Mouse (Mus musculus) heart, postnatal 0 days (tissue): ENCODE measurements around the gene Abcf1.

Source experiments
- CTCF ChIP-seq: IDR thresholded peaks from 2 replicates; pipeline ENCODE4 v1.5.1; 2016; ENCODE audit warnings: antibody characterized with exemption, control low read depth, low read depth
- EP300 ChIP-seq: IDR thresholded peaks from 2 replicates; pipeline ENCODE4 v1.6.1; 2016; ENCODE audit warnings: antibody characterized with exemption, low read depth

DNA sequence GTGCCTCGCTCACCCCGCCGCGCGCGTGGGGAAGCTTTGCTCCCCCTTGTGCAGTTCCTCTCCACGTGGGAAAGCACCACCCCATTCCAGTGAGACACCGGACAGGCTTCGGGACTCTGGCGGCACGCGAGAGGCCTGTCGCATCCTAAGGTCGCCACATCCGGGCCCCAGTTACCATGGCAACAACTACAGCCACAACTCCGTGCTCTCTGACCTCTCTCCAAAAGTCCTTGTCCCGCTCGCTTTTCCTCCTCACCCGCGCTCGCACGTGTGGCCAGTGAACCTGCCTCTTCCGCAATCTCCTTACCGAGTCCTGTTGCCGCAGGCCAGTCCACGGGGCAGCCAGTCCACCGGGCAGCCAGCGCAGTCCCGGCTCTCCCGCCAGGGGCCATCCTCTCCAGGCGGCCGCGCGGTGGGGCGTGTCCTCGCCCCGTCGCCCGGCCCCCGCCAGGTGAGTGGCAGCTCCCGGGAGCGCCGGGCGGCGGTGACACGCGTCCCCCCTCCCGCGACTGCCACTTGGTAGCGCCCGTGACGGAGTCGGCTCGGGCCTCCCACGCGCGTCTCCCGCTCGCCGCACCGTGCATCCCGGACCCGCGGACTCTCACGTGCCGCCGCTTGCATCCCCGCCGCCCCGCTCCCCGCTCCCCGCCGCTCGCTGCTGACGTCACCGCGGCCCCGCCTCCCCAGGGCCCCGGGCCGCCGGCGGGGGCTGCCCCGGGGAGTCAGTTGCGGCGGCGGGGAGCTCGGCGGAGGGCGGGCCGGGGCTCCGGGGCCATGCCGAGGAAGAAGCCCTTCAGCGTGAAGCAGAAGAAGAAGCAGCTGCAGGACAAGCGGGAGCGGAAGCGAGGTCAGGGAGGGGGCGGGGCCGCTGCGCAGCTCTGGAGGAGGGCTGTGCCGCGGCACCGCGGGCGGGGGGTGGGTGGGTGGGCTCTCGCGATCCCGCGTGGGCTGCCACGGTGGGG is 10.1 kb upstream of the Abcf1 start, which contains the start of the genes Gnl1 and Prr3:
- no peak for TF ChIP-seq EP300
- TF ChIP-seq CTCF, result no peak
